Mouse (Mus musculus) C2C12 (cell line): ENCODE data around the gene Plin2. TPM values are rescaled to one million over a fixed set of nuclear protein-coding genes. Genes with fewer than 3 reads are reported as not detected.
A peak's percentile ranks its signal among the peaks of the same experiment; 100 is the strongest.

Experiments
- H3K27me3 ChIP-seq: one replicate; pipeline ENCODE4 v1.6.1; 2011; ENCODE audit not compliant: control insufficient read depth, insufficient read depth, insufficient read length
- H3K36me3 ChIP-seq: one replicate; pipeline ENCODE4 v1.6.1; 2011; ENCODE audit not compliant: control insufficient read depth, insufficient read depth
- H3K4me3 ChIP-seq: one replicate; pipeline ENCODE4 v1.5.1; 2011; ENCODE audit warnings: mild to moderate bottlenecking, control low read depth; ENCODE audit not compliant: poor library complexity, insufficient read depth, severe bottlenecking
- H3K79me2 ChIP-seq: one replicate; pipeline ENCODE4 v1.6.1; 2011; ENCODE audit not compliant: control insufficient read depth, insufficient read depth
- H3K79me3 ChIP-seq: one replicate; pipeline ENCODE4 v1.6.1; 2011; ENCODE audit warnings: low read depth, control low read depth
- H3ac ChIP-seq: one replicate; pipeline ENCODE3; 2011; ENCODE audit warnings: low read depth; ENCODE audit not compliant: control insufficient read depth, insufficient read length
- CEBPB ChIP-seq: IDR thresholded peaks from one replicate; pipeline ENCODE4 v1.6.1; 2011; ENCODE audit warnings: low read depth, mild to moderate bottlenecking, control low read depth, moderate library complexity
- CTCF ChIP-seq: IDR thresholded peaks from one replicate; pipeline ENCODE4 v1.5.1; 2011; ENCODE audit not compliant: control insufficient read depth, insufficient read depth, insufficient read length
- FOSL1 ChIP-seq: IDR thresholded peaks from one replicate; pipeline ENCODE4 v1.8.0; 2011; ENCODE audit warnings: mild to moderate bottlenecking, low read length; ENCODE audit not compliant: poor library complexity, insufficient read depth, severe bottlenecking
- MAX ChIP-seq: IDR thresholded peaks from one replicate; pipeline ENCODE4 v1.6.1; 2011; ENCODE audit warnings: mild to moderate bottlenecking, control low read depth
- MYOD1 ChIP-seq: IDR thresholded peaks from one replicate; pipeline ENCODE4 v1.6.1; 2011; ENCODE audit warnings: low read depth; ENCODE audit not compliant: control insufficient read depth, insufficient read length
- MYOG ChIP-seq: IDR thresholded peaks from one replicate; pipeline ENCODE4 v1.6.1; 2011; ENCODE audit not compliant: control insufficient read depth, insufficient read length; ENCODE audit errors: extremely low read depth
- USF1 ChIP-seq: IDR thresholded peaks from one replicate; pipeline ENCODE4 v1.6.1; 2011; ENCODE audit warnings: low read depth, mild to moderate bottlenecking, control low read depth, moderate library complexity
- polyA plus RNA-seq: library from polyadenylated mRNA; unstranded; fragments of >200 nt; fragmentation: generic; extraction: Trizol; gene quantifications from one replicate; pipeline ENCODE4 v1.2.1, GENCODE M21; 2012; ENCODE audit warnings: missing spikeins

The Plin2 gene
- polyA plus RNA-seq, 1 experiment = 537 TPM

GRCm38 (mm10) chr4:86686564-86686963 lies 16.7 kb upstream of the Plin2 start:
- H3K79me2 ChIP-seq = no peaks in the 10 kb centered on the region
- H3K79me3 ChIP-seq = no peaks in the 10 kb centered on the region
- TF ChIP-seq MAX = peak; percentile 45
- peak; percentile 59 for TF ChIP-seq MYOD1
- TF ChIP-seq MYOG = no peak
- no peak for TF ChIP-seq CEBPB
- peak; percentile 39 for TF ChIP-seq FOSL1
- H3ac ChIP-seq = no peak overlapping the region
- no peaks in the 10 kb centered on the region for H3K27me3 ChIP-seq
- H3K4me3 ChIP-seq = no peak overlapping the region
- H3K36me3 ChIP-seq = no peaks in the 10 kb centered on the region

- Histone ChIP-seq H3K27me3 (no peaks in the 10 kb centered on the region), H3ac (no peak overlapping the region), H3K36me3 (no peaks in the 10 kb centered on the region), H3K79me3 (no peaks in the 10 kb centered on the region), H3K4me3 (no peak overlapping the region), H3K79me2 (no peaks in the 10 kb centered on the region)
- TF ChIP-seq MYOG = no peak
- TF ChIP-seq MYOD1 = no peak
Observed at GRCm38 (mm10) chr4:86686009-86686366, 16.1 kb upstream of the Plin2 start.

- H3K4me3 ChIP-seq = no peak overlapping the region
- H3K27me3 ChIP-seq = no peaks in the 10 kb centered on the region
Observed at GRCm38 (mm10) chr4:86685231-86686008, 15.6 kb upstream of the Plin2 start.

GRCm38 (mm10) chr4:86684806-86685205 lies 14.9 kb upstream of the Plin2 start:
- TF ChIP-seq CEBPB (no peak), MYOG (no peak)
- Histone ChIP-seq H3K4me3 (no peak overlapping the region), H3K27me3 (no peaks in the 10 kb centered on the region), H3K79me2 (no peaks in the 10 kb centered on the region), H3ac (no peak overlapping the region), H3K36me3 (no peaks in the 10 kb centered on the region), H3K79me3 (no peaks in the 10 kb centered on the region)

More at GRCm38 (mm10) chr4:86685231-86686008, 15.6 kb upstream of the Plin2 start:
- no peaks in the 10 kb centered on the region for H3K36me3 ChIP-seq
- no peaks in the 10 kb centered on the region for H3K79me2 ChIP-seq
- TF ChIP-seq CTCF = no peak
- no peak for TF ChIP-seq MYOG
- no peak for TF ChIP-seq MAX
- no peak for TF ChIP-seq USF1
- no peak for TF ChIP-seq CEBPB
- TF ChIP-seq MYOD1 = no peak
- TF ChIP-seq FOSL1 = no peak
- no peak overlapping the region for H3ac ChIP-seq
- H3K79me3 ChIP-seq = no peaks in the 10 kb centered on the region

- H3K27me3 ChIP-seq = no peaks in the 10 kb centered on the region
- H3K4me3 ChIP-seq = no peak overlapping the region
- no peaks in the 10 kb centered on the region for H3K79me3 ChIP-seq
- TF ChIP-seq MAX = peak; percentile 28
- TF ChIP-seq MYOD1 = no peak
- no peaks in the 10 kb centered on the region for H3K79me2 ChIP-seq
- peak overlapping the region; percentile 40 for H3ac ChIP-seq
- no peaks in the 10 kb centered on the region for H3K36me3 ChIP-seq
Observed at GRCm38 (mm10) chr4:86683746-86684145, 13.9 kb upstream of the Plin2 start.

GRCm38 (mm10) chr4:86683280-86683679 lies 13.4 kb upstream of the Plin2 start:
- Histone ChIP-seq H3ac (no peak overlapping the region), H3K79me3 (no peaks in the 10 kb centered on the region), H3K27me3 (no peaks in the 10 kb centered on the region), H3K4me3 (no peak overlapping the region), H3K36me3 (no peaks in the 10 kb centered on the region), H3K79me2 (no peaks in the 10 kb centered on the region)
- TF ChIP-seq MAX = no peak
- no peak for TF ChIP-seq CTCF
- TF ChIP-seq CEBPB = no peak
- TF ChIP-seq MYOD1 = no peak
- TF ChIP-seq USF1 = no peak
